Mouse (Mus musculus): Measurements from ENCODE around the gene Fxyd1.

The Fxyd1 gene

DNA sequence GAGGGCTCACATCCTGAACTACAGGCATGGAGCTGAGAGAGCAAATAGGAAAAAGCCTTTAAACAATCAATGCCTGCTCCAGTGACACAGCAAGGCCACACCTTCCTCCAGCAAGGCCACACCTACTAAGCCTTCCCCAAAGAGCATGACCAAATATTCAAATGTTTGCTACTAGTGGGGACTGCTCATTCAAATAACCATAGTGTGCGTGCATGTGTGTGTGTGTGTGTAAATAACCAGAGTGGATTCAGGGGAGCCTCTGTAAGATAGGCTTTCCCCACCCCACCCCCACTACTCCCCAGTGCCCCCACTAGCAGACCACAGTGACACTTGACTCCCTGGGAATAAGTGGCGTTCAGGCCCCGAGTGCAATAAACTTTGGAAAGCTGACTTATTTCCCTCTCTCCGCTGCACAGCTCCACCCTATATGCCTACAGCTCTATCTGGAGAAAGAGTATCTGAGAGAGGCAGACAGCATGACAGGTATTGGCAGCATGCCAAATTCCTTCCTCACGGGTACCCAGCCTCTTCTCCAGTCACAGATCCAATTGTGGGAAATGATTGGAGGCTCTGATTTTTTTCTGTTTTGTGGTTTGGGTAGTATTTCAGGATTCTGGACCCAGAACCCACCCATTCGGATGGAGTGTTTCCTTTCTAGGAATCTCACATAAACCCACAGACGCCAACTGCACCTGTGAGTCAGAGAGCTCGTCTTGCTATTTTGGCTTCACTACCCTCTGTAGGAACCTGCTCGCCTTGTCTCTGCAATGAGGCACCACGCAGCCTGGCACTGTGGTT lies 39.7 kb downstream of the Fxyd1 start:
- peak in 1 of 2 experiments; percentile 24 for DNase-seq (ENCODE audit: low spot score in 2 of 2)

- DNase-seq (ENCODE audit: low spot score in 2 of 2) = no peak
Observed at GRCm38 (mm10) chr7:31012971-31013370, 44.0 kb downstream of the Fxyd1 start.

GRCm38 (mm10) chr7:31008889-31009288 lies 48.1 kb downstream of the Fxyd1 start:
- DNase-seq (ENCODE audit: low spot score in 2 of 2) = no peak

- no peak for DNase-seq (ENCODE audit: low spot score in 2 of 2)
Observed at GRCm38 (mm10) chr7:31008175-31008574, 48.8 kb downstream of the Fxyd1 start.

- DNase-seq (ENCODE audit: low spot score in 2 of 2) = no peak
Observed at GRCm38 (mm10) chr7:31007775-31008174, 49.2 kb downstream of the Fxyd1 start.

DNA sequence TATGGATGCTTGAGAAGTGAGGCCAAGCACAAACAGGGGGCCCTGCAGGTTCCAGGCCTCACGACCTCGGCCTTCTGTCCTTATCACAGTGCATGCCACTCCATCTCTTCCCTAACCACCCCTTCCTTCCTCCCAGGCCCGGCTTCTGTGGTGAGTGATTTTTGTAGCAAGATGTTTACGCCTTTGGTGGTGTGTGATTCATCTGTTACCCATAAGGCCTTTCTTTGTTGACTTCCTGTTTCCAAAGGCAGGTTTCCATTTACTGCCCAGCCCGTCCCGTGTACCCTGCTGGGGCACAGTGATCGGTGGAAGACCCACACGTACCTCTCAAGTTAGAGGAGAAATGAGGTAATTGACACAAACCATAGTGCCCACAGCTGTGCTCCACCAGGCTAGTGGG lies 54.3 kb downstream of the Fxyd1 start:
- peak; percentile 79 to 82 for DNase-seq (ENCODE audit: low spot score in 2 of 2)

Data from natural killer cell, adult 2 months (primary cell).